Mouse (Mus musculus) retina, adult 2 months (tissue): Measurements from ENCODE around the gene Olfr1387.
"Not testable (repeated sequence)": the region's sequence is repeated elsewhere in the genome, so short reads cannot be mapped to it uniquely, and the experiment has no call there.

ENCODE experiments used
- DNase-seq: peaks from one replicate; pipeline ENCODE4 v3.0.0-alpha.2; 2012; ENCODE audit warnings: low read depth, low spot score

The Olfr1387 gene

DNA sequence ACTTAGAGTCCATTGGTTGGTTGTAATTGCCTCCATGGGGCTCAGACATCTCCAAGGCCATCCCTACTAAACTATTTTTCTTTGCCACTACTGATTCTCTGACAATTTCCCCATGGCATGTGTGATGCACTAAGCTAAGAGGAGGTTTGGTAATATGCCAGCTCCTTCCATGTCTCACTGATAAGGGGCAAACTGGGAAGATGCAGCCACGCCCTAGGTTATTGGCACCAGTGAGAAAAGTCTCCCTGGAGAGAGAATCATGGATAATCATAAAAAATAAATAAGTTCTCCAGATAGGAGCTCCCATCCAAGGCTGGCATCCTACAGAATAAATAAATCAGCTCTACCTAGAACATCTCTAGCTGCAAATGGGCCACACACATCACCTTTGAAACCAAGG, at the start of gene Olfr1387:
Olfr1387 (plus strand) TSS at position 301 of the 400 bp plus-strand sequence.
- no peak for DNase-seq

DNA sequence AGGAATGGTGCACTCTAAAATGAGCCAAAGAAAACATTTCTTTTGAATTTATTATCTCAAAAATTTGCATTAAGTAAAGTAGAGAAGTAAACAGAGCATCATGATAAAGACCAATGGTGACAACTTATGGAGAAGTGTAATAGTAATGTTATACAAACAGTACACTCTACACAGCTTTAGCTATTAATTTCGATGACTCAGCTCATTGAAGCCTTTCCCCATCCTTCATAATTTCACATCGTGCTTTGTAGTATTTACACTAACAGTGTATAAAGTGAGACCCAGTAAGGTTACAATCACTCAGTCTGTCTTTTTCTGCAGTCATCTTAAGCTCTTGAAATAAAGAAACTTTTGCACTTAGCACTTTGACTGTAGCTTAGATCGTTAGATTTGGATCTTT, 48.4 kb upstream of the Olfr1387 start:
- no peak for DNase-seq

DNA sequence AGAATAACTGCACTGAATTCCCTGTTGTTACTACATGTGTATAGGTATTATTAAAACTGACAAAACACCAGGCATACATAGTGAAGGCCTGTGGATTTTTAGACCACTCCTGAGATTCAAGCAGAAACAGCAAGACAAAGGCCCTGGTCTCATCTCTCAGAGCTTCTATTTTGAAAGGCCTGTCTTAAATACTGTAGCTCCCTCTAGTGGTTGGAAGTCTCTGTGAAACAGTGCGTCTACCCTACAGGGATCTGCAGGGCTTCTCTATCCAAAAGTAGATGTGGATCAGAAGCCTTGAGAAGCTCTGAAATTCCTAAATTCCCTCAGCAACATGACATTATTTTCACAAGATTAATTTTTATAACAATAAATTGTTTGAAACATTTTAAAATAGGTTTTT, 44.6 kb upstream of the Olfr1387 start:
- DNase-seq, result no peak

DNA sequence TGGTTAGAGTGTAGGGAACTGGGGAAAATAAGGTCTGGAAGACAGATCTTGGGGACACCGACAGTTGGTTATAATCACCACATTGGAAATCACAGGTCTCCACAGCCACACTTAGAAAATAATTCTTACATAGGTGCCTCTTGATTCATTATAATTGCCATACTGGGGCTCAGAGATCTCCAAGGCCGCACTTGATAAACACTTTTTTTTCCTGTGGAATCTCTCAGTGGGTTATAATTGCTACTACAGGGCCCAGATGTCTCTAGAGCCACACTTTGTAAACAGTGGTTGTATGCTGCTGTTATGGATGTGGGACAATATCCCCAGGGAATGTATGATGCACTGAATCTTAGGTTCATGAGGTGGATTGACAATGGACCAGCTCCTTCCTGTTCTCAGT, 32.4 kb upstream of the Olfr1387 start, which contains the start of gene Olfr1389:
Olfr1389 (plus strand) TSS at position 301 of the 400 bp plus-strand sequence.
- no peak for DNase-seq

DNA sequence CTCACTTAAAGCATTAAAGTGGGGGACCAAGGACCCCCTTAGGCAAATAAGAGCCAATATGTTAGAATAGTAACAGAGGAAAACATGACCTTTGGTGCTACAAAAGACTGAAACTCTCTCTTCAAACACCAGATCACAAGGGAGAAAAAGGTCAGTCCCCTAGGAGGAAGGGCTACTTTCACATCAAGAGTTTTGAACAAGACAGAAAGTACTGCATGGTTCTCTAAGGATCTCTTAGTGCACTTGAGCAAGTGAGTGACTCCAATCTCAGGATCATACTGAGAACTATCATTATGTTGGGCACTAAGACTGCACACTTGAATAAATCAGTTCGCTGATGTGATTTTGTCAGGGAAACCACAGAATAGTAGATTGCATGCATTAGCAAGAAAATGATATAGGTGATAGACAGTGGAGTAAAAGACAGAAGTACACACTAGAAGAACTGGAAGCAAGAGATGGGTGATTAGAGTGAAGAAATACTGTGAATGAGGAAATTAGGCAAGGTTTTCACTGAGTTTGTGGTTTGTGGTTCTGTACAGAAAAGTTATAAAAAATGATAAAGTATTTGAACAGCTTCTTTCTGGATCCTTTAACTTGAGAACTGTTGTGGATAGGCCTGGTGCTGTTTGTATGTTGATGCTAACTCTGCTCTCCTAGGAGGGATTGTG, 29.8 kb upstream of the Olfr1387 start:
- DNase-seq, result no peak

DNA sequence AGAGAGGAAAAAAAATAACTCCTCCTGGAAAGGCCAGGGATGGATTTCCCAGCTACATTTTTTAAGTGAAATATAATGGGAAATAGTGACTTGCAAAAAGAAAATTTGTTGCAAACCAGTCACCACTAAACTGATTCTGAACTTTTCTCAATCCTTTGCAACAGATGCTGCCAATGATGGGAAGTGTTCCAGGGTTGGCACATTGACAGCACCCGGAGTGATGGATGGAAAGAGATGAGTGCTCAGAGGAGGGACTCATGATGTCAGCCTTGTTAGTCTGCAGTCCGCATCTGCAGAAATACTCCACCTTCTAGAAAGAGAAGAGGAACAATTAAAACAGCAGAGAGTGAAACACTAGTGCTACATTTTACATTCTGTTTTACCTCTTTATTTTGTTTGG, 25.5 kb upstream of the Olfr1387 start:
- DNase-seq, result no peak

DNA sequence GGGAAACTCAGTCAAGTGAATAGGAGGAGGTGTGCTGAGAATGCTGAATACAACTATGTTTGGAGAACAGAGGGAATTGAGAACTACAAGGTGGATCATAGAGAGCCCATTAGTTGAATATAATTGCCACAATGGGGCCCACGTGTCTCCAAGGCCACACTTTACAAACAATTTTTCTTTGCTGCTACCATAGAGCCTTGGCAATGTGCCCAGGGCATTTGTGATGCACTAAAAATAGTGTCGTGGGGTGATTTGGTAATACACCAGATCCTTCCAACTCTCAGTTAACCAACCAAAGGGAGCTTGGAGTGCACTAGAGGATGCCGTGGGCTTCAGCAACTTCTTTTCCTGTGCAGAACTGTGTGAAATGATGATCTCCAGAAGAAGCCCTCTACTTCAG, 18.7 kb upstream of the Olfr1387 start, which contains the start of gene Olfr1388:
Olfr1388 (plus strand) TSS at position 214 of the 400 bp plus-strand sequence.
- DNase-seq, result no peak

DNA sequence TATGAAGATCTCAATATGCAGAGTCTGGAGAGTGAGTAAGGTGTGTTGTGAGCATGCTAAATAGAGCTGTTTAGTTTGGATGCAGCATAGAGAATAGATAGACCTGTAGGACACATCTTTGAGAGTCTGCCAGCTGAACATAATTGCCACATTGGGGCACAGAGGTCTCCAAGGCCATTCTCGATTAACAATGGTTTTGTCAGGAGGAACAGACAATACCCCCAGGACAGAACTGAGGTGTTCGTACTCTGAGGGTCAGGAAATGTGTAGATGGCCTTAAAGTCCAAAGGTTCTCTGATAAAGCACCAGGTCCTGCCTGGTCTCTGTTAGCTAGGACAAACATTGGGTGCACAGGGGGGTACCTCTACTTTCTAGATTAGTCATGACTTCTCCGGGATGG, 9.6 kb downstream of the Olfr1387 start, which contains the start of gene Olfr1386:
Olfr1386 (plus strand) TSS at position 301 of the 400 bp plus-strand sequence.
- not testable (repeated sequence) for DNase-seq

DNA sequence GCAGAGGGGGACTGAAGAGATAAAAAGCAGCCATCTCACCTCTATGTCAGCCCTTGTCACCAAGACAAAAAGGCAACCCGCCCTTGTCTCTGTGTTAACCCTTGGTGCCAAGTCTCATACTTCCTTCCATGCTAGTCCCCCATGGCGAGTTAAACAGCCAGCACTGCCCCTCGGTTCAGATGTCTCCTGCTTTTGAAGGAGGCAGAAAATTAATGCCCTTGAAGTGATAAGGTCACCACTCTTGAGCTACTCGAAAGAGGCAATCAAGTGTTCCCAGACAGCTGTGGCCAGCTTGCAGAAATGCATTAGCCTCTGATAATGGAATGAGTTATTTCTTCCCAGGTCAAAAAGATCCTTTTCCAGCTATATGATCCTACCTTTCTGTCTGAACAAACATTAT, 30.8 kb downstream of the Olfr1387 start:
- DNase-seq, result no peak

DNA sequence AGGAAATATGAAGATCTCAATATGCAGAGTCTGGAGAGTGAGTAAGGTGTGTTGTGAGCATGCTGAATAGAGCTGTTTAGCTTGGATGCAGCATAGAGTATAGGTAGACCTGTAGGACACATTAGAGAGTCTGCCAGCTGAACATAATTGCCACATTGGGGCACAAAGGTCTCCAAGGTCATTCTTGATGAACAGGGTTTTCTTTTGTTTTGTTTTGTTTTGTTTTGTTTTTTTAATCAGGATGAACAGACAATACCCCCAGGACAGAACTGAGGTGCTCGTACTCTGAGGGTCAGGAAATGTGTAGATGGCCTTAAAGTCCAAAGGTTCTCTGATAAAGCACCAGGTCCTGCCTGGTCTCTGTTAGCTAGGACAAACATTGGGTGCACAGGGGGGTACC, 33.6 kb downstream of the Olfr1387 start, which contains the start of gene Olfr1385:
Olfr1385 (plus strand) TSS at position 301 of the 400 bp plus-strand sequence.
- not testable (repeated sequence) for DNase-seq
